Mouse (Mus musculus): ENCODE measurements around the gene Igsf3. TPM values are rescaled to one million over a fixed set of nuclear protein-coding genes. Genes with fewer than 3 reads are reported as not detected.

Igsf3 gene
- total and polyA plus RNA-seq, 2 experiments from 2014 or later: 84.2 to 102 TPM

DNA sequence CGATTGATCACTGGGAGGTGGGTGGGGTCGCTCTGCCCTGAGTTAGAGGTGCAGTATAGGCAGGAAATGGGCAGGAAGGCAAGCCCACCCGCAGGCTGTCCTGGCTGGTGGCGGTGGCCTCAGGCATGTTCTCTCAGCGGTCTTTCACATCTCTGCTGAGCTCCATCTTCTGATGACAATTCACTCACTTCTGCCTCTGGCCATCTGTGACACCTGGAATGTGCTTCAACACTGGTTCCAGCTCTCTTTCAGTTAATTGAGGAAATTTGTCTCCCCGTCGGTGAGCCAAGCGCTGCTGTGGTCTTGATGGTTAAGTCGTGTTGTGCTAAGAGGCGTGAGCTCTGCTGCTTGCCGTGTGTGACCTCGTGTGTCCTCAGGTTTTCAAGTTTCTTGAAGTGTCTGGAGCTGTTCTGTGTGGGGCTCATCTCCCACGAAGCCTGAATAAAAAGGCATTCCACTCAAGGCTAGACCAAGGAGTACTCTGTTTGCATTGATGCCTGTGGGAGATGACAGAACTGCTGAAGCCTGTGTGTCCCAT, 19.9 kb downstream of the Igsf3 start:
- no peak; the same call in 1 of the 2 replicates for ATAC-seq (ENCODE audit: low FRiP score)
- TF ChIP-seq CTCF (IDR thresholded peaks at IDR 0.05): no peak
- DNase-seq (ENCODE audit: low spot score): no peak
- H3K4me3 ChIP-seq (ENCODE audit: low read depth, low read length): no peak overlapping the region
- no peaks in the 10 kb centered on the region for H3K36me3 ChIP-seq (ENCODE audit: insufficient read depth, low read length)
- 61% methylated on average over 13 of the region's 13 CpGs for WGBS
- H3K27ac ChIP-seq (ENCODE audit: low read depth, low read length): no peak overlapping the region
- H3K4me2 ChIP-seq (ENCODE audit: low read depth, low read length, poor library complexity, severe bottlenecking): no peak overlapping the region
- peaks cover 37% of the 10 kb centered on the region for H3K4me1 ChIP-seq (ENCODE audit: insufficient read depth, low read length)
- H3K9me3 ChIP-seq (ENCODE audit: low read length): no peaks in the 10 kb centered on the region
- no peaks in the 10 kb centered on the region for H3K27me3 ChIP-seq (ENCODE audit: insufficient read depth, low read length)
- H3K9ac ChIP-seq (replicated peaks; ENCODE audit: low read length, poor library complexity, severe bottlenecking): no peak overlapping the region

DNA sequence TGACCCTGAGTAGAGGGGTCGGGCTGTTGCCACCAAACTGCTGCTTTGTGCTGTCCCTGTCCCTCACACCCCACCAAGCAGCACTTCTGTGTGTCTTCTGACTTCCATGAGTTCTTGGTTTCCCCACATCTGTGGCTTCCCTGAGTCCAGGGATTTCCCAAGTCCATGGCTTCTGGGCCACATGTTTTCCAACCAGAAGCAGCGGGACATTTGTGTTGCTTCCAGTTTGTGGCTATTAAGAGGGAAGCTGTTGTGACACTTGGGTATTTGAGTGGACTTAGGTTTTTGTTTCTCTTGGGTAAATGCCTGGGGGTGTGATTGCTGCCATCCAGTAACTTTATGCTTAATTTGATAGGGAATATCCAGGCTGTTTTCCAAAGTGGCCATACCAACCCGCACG, 20.5 kb downstream of the Igsf3 start:
- no peaks in the 10 kb centered on the region for H3K36me3 ChIP-seq (ENCODE audit: insufficient read depth, low read length)
- H3K9me3 ChIP-seq (ENCODE audit: low read length): no peaks in the 10 kb centered on the region
- peaks cover 37% of the 10 kb centered on the region for H3K4me1 ChIP-seq (ENCODE audit: insufficient read depth, low read length)
- no peak overlapping the region for H3K9ac ChIP-seq (replicated peaks; ENCODE audit: low read length, poor library complexity, severe bottlenecking)
- no peaks in the 10 kb centered on the region for H3K27me3 ChIP-seq (ENCODE audit: insufficient read depth, low read length)
- H3K4me3 ChIP-seq (ENCODE audit: low read depth, low read length): no peak overlapping the region
- ATAC-seq (ENCODE audit: low FRiP score): no peak
- no peak for TF ChIP-seq CTCF (IDR thresholded peaks at IDR 0.05)
- no peak for DNase-seq (ENCODE audit: low spot score)
- H3K27ac ChIP-seq (ENCODE audit: low read depth, low read length): no peak overlapping the region
- H3K4me2 ChIP-seq (ENCODE audit: low read depth, low read length, poor library complexity, severe bottlenecking): no peak overlapping the region
- 89% methylated on average over 4 of the region's 4 CpGs for WGBS

DNA sequence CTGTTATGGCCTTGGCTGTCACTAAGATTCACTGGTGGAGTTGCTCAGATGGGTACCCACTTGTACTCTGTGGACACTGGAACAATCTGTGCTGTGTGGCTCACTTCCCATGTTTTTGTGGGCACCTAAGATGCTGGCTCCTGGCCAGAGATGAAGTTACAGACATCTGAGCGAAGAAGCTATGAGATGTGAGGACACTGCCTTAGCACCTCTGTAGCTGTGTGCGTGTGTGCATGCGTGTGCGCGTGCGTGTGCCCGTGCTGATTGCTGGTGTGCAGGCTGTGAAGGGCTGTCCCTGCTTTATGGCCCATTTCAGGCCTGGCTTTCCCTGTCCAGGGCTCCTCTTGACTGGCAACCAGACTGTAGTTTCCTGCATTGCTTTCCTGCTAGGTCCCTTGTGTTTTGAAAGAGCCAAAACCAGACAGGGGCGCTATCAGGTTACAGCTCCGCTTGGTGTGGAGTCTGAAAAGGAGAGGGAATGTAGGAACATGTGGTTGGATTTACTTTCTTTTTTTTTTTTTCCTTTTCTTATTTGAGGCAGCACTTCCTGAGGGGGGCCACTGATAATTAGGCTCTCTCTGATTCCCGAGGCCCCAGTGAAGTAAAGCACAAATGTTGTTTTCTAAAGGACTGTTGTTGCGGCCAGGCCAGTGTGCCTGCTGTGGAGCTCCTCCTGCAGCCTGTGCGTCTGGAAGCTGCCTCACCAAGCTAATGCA, 21.3 kb downstream of the Igsf3 start:
- Histone ChIP-seq H3K9me3 (ENCODE audit: low read length) (no peaks in the 10 kb centered on the region), H3K4me2 (ENCODE audit: low read depth, low read length, poor library complexity, severe bottlenecking) (no peak overlapping the region), H3K4me3 (ENCODE audit: low read depth, low read length) (no peak overlapping the region), H3K9ac (replicated peaks; ENCODE audit: low read length, poor library complexity, severe bottlenecking) (no peak overlapping the region), H3K27me3 (ENCODE audit: insufficient read depth, low read length) (no peaks in the 10 kb centered on the region), H3K36me3 (ENCODE audit: insufficient read depth, low read length) (no peaks in the 10 kb centered on the region), H3K4me1 (ENCODE audit: insufficient read depth, low read length) (peaks cover 33% of the 10 kb centered on the region; the same call in 1 of the 2 replicates), H3K27ac (ENCODE audit: low read depth, low read length) (no peak overlapping the region)
- ATAC-seq (ENCODE audit: low FRiP score): no peak
- peak; percentile 25 for TF ChIP-seq CTCF (IDR thresholded peaks at IDR 0.05)
- 46% methylated on average over 12 of the region's 12 CpGs for WGBS
- no peak for DNase-seq (ENCODE audit: low spot score)

DNA sequence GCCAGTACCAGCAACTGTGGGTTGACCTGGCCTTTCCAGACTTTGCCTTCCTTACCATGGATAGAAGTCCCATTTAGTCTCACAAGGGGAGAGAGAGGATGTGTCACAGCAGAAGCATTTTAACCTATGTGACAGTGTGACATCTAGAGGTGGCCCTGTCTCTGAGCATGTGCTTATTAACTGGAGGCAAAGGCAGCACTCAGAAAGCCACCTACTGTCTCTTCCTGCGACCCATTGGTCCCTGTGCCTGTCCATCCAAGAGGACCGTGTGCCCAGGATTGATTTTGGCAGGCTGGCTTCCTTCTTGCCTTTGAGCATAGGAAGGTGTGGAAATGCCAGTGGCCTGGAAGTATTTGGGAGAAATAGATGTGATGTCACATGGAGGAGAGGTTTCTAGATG, 22.0 kb downstream of the Igsf3 start:
- TF ChIP-seq CTCF (IDR thresholded peaks at IDR 0.05): peak; percentile 55
- H3K4me1 ChIP-seq (ENCODE audit: insufficient read depth, low read length): peaks cover 29% of the 10 kb centered on the region; the same call in 1 of the 2 replicates
- DNase-seq (ENCODE audit: low spot score): no peak
- H3K36me3 ChIP-seq (ENCODE audit: insufficient read depth, low read length): no peaks in the 10 kb centered on the region
- WGBS: 68% methylated on average over 2 of the region's 2 CpGs
- no peak overlapping the region for H3K27ac ChIP-seq (ENCODE audit: low read depth, low read length)
- no peaks in the 10 kb centered on the region for H3K27me3 ChIP-seq (ENCODE audit: insufficient read depth, low read length)
- no peak overlapping the region for H3K4me3 ChIP-seq (ENCODE audit: low read depth, low read length)
- ATAC-seq (ENCODE audit: low FRiP score): no peak
- H3K9ac ChIP-seq (replicated peaks; ENCODE audit: low read length, poor library complexity, severe bottlenecking): no peak overlapping the region
- H3K9me3 ChIP-seq (ENCODE audit: low read length): no peaks in the 10 kb centered on the region
- H3K4me2 ChIP-seq (ENCODE audit: low read depth, low read length, poor library complexity, severe bottlenecking): no peak overlapping the region

- Histone ChIP-seq H3K27ac (ENCODE audit: low read depth, low read length) (no peak overlapping the region), H3K9ac (replicated peaks; ENCODE audit: low read length, poor library complexity, severe bottlenecking) (no peak overlapping the region), H3K36me3 (ENCODE audit: insufficient read depth, low read length) (no peaks in the 10 kb centered on the region), H3K4me3 (ENCODE audit: low read depth, low read length) (no peak overlapping the region), H3K4me2 (ENCODE audit: low read depth, low read length, poor library complexity, severe bottlenecking) (no peak overlapping the region), H3K27me3 (ENCODE audit: insufficient read depth, low read length) (no peaks in the 10 kb centered on the region), H3K9me3 (ENCODE audit: low read length) (no peaks in the 10 kb centered on the region), H3K4me1 (ENCODE audit: insufficient read depth, low read length) (peaks cover 29% of the 10 kb centered on the region)
- TF ChIP-seq CTCF (IDR thresholded peaks at IDR 0.05): no peak
- 60% methylated on average over 5 of the region's 5 CpGs for WGBS
- ATAC-seq (ENCODE audit: low FRiP score) (no peak), DNase-seq (ENCODE audit: low spot score) (no peak)
Observed at GRCm38 (mm10) chr3:101401501-101401900, 24.6 kb downstream of the Igsf3 start.

- Histone ChIP-seq H3K27ac (ENCODE audit: low read depth, low read length) (peak overlapping the region; percentile 32; the same call in 1 of the 2 replicates), H3K36me3 (ENCODE audit: insufficient read depth, low read length) (no peaks in the 10 kb centered on the region), H3K4me2 (ENCODE audit: low read depth, low read length, poor library complexity, severe bottlenecking) (no peak overlapping the region), H3K9ac (replicated peaks; ENCODE audit: low read length, poor library complexity, severe bottlenecking) (no peak overlapping the region), H3K4me1 (ENCODE audit: insufficient read depth, low read length) (peaks cover 9% of the 10 kb centered on the region), H3K4me3 (ENCODE audit: low read depth, low read length) (no peak overlapping the region), H3K27me3 (ENCODE audit: insufficient read depth, low read length) (no peaks in the 10 kb centered on the region), H3K9me3 (ENCODE audit: low read length) (no peaks in the 10 kb centered on the region)
- peak; percentile 89 for DNase-seq (ENCODE audit: low spot score)
- peak; percentile 78 for ATAC-seq (ENCODE audit: low FRiP score)
- 62% methylated on average over 13 of the region's 13 CpGs for WGBS
- TF ChIP-seq CTCF (IDR thresholded peaks at IDR 0.05): no peak
Observed at GRCm38 (mm10) chr3:101404620-101405415, 27.9 kb downstream of the Igsf3 start.

Data from midbrain, postnatal 0 days (tissue).